Mouse (Mus musculus) heart, embryonic 14.5 days (tissue): ENCODE measurements around the gene Mrto4. TPM values are rescaled to one million over a fixed set of nuclear protein-coding genes. Genes with fewer than 3 reads are reported as not detected.

Experiments used
- ATAC-seq: fragments of 200-750 bp; cut with Nextera tagmentation; 2 replicates; pipeline ENCODE4 v1.8.0; 2017; ENCODE audit warnings: low read depth, moderate TSS enrichment; ENCODE audit not compliant: insufficient number of reproducible peaks, insufficient read depth, low FRiP score
- H3K27ac ChIP-seq, 2 experiments: fragments of 200-500 bp in 1 of 2; fragments of 300-500 bp in 1 of 2; sonication (generic) in 1 of 2; replicated peaks in 1 of 2; 2 replicates each; pipeline ENCODE4 v1.5.1; 2012 to 2014; ENCODE audit warnings: low read depth in 2 of 2, low read length in 2 of 2, control low read depth in 1 of 2, mild to moderate bottlenecking in 1 of 2, mixed read lengths in 1 of 2; ENCODE audit not compliant: control insufficient read depth in 1 of 2, insufficient read depth in 1 of 2
- H3K27me3 ChIP-seq: fragments of 300-500 bp; sonication (generic); 2 replicates; pipeline ENCODE4 v1.6.1; 2014; ENCODE audit warnings: mild to moderate bottlenecking, low read length, control low read depth; ENCODE audit not compliant: control insufficient read depth, insufficient read depth
- H3K36me3 ChIP-seq: fragments of 300-500 bp; sonication (generic); 2 replicates; pipeline ENCODE4 v1.6.1; 2014; ENCODE audit warnings: mild to moderate bottlenecking, control low read depth, low read length, mixed read lengths; ENCODE audit not compliant: control insufficient read depth, insufficient read depth
- H3K4me1 ChIP-seq, 2 experiments: fragments of 200-500 bp in 1 of 2; fragments of 300-500 bp in 1 of 2; sonication (generic) in 1 of 2; 2 replicates each; pipeline ENCODE4 v1.6.1; 2012 to 2014; ENCODE audit warnings: low read length in 2 of 2, control low read depth in 1 of 2, mixed read lengths in 1 of 2; ENCODE audit not compliant: control insufficient read depth in 2 of 2, insufficient read depth in 2 of 2
- H3K4me2 ChIP-seq: fragments of 300-500 bp; sonication (generic); 2 replicates; pipeline ENCODE4 v1.6.1; 2014; ENCODE audit warnings: mild to moderate bottlenecking, low read length
- H3K4me3 ChIP-seq, 2 experiments: fragments of 200-500 bp in 1 of 2; fragments of 300-500 bp in 1 of 2; sonication (generic) in 1 of 2; 2 replicates each; pipeline ENCODE4 v1.5.1; 2012 to 2014; ENCODE audit warnings: low read length in 2 of 2, mild to moderate bottlenecking in 2 of 2, control low read depth in 1 of 2, low read depth in 1 of 2, moderate library complexity in 1 of 2; ENCODE audit not compliant: control insufficient read depth in 1 of 2, insufficient read depth in 1 of 2
- H3K9ac ChIP-seq: fragments of 300-500 bp; sonication (generic); 2 replicates; pipeline ENCODE4 v1.6.1; 2014; ENCODE audit warnings: mild to moderate bottlenecking, low read length
- H3K9me3 ChIP-seq: fragments of 300-500 bp; sonication (generic); 2 replicates; pipeline ENCODE4 v1.6.1; 2016; ENCODE audit warnings: low read length, control low read depth; ENCODE audit not compliant: control insufficient read depth
- WGBS: fragments of 180-500 bp; shearing (Covaris S2); extraction: QIAGEN DNeasy Blood & Tissue Kit; methylation state at CpG from one replicate; pipeline ENCODE4 v1.1.7; 2014; 5-methylcytosine and 5-hydroxymethylcytosine counted together
- microRNA-seq: library from miRNA; unstranded; fragments of <30 nt; microRNA quantifications from one replicate; pipeline ENCODE4, GENCODE M21; 2016
- polyA plus RNA-seq: library from polyadenylated mRNA; unstranded; fragments of >200 nt; fragmentation: Nextera tagmentation; extraction: Ambion mirVana; gene quantifications from 2 replicates; pipeline ENCODE4 v1.2.1, GENCODE M21; 2014

Gene Mrto4
- polyA plus RNA-seq, 1 experiment from 2014 or later, result 65.4 TPM

- peaks cover 5 to 6% of the 10 kb centered on the region in 2 experiments; a peak in 3 of 4 replicates for H3K4me1 ChIP-seq
- 86% methylated on average over 3 of the region's 3 CpGs for WGBS
- H3K27me3 ChIP-seq, result no peaks in the 10 kb centered on the region
- no peak overlapping the region for H3K4me3 ChIP-seq
- H3K9ac ChIP-seq, result no peak overlapping the region
- no peaks in the 10 kb centered on the region for H3K9me3 ChIP-seq
- H3K27ac ChIP-seq, result no peak overlapping the region
- no peak overlapping the region for H3K4me2 ChIP-seq
- H3K36me3 ChIP-seq, result peaks cover 18% of the 10 kb centered on the region; the same call in 1 of the 2 replicates
- no peak for ATAC-seq
Measured at GRCm38 (mm10) chr4:139305521-139305920, 46.9 kb downstream of the Mrto4 start.

- H3K36me3 ChIP-seq, result peaks cover 28% of the 10 kb centered on the region
- no peaks in the 10 kb centered on the region for H3K9me3 ChIP-seq
- H3K9ac ChIP-seq, result no peak overlapping the region
- no peak overlapping the region for H3K4me2 ChIP-seq
- no peak for ATAC-seq
- no peak overlapping the region for H3K4me3 ChIP-seq
- no peaks in the 10 kb centered on the region for H3K27me3 ChIP-seq
- WGBS, result 59% methylated on average over 5 of the region's 5 CpGs
- H3K27ac ChIP-seq, result no peak overlapping the region
- H3K4me1 ChIP-seq, result no peaks in the 10 kb centered on the region
Measured at GRCm38 (mm10) chr4:139302241-139302640, 50.1 kb downstream of the Mrto4 start.

- 93% methylated on average over 8 of the region's 8 CpGs for WGBS
- Histone ChIP-seq H3K36me3 (peaks cover 28% of the 10 kb centered on the region), H3K4me2 (no peak overlapping the region), H3K4me3 (no peak overlapping the region), H3K9ac (no peak overlapping the region), H3K27me3 (no peaks in the 10 kb centered on the region), H3K27ac (no peak overlapping the region), H3K9me3 (no peaks in the 10 kb centered on the region), H3K4me1 (no peaks in the 10 kb centered on the region)
- no peak for ATAC-seq
Measured at GRCm38 (mm10) chr4:139301780-139302179, 50.6 kb downstream of the Mrto4 start.

- no peak for ATAC-seq
- H3K9ac ChIP-seq, result no peak overlapping the region
- WGBS, result 84% methylated on average over 12 of the region's 12 CpGs
Measured at GRCm38 (mm10) chr4:139298671-139299366, 53.6 kb downstream of the Mrto4 start.

GRCm38 (mm10) chr4:139297566-139297965, 54.8 kb downstream of the Mrto4 start:
- Histone ChIP-seq H3K9ac (no peak overlapping the region), H3K4me1 (no peaks in the 10 kb centered on the region), H3K4me3 (no peak overlapping the region), H3K27me3 (no peaks in the 10 kb centered on the region), H3K27ac (no peak overlapping the region), H3K9me3 (no peaks in the 10 kb centered on the region), H3K36me3 (peaks cover 26% of the 10 kb centered on the region), H3K4me2 (no peak overlapping the region)
- no peak for ATAC-seq
- 82% methylated on average over 4 of the region's 4 CpGs for WGBS

More at GRCm38 (mm10) chr4:139298671-139299366, 53.6 kb downstream of the Mrto4 start:
- H3K4me3 ChIP-seq, result no peak overlapping the region
- no peaks in the 10 kb centered on the region for H3K27me3 ChIP-seq
- H3K36me3 ChIP-seq, result peaks cover 25% of the 10 kb centered on the region
- no peak overlapping the region for H3K27ac ChIP-seq
- H3K4me1 ChIP-seq, result no peaks in the 10 kb centered on the region
- no peaks in the 10 kb centered on the region for H3K9me3 ChIP-seq
- H3K4me2 ChIP-seq, result no peak overlapping the region

Small RNA genes lying within 50 kb of the gene (microRNA-seq; reads per million reads assigned to microRNA genes)
- gene Gm24245, result 0.84 reads per million
- not detected for gene Gm25732

Other genes with a start within 250 kb of the Mrto4 start
- 761 and 765 TPM in 2 replicates for gene Minos1, start 221.5 kb downstream of the Mrto4 start, polyA plus RNA-seq
- gene Capzb, start 159.7 kb downstream of the Mrto4 start, polyA plus RNA-seq, result 292 and 301 TPM in 2 replicates
- gene Pqlc2, start 41.9 kb downstream of the Mrto4 start, polyA plus RNA-seq, result 8.0 and 8.3 TPM in 2 replicates
- gene Akr7a5, start 41.8 kb downstream of the Mrto4 start, polyA plus RNA-seq, result 61.9 and 62.6 TPM in 2 replicates
- gene Emc1, start within 50 bp of the Mrto4 start, polyA plus RNA-seq, result 36.6 and 37.7 TPM in 2 replicates
- gene Ubr4, start within 50 bp of the Mrto4 start, polyA plus RNA-seq, result 63.8 and 67.6 TPM in 2 replicates
- gene Iffo2, start 178.0 kb upstream of the Mrto4 start, polyA plus RNA-seq, result 4.4 and 4.6 TPM in 2 replicates